Mouse (Mus musculus) layer of hippocampus, postnatal 36 days (tissue): ENCODE measurements around the gene Mcl1. TPM values are rescaled to one million over a fixed set of nuclear protein-coding genes. Genes with fewer than 3 reads are reported as not detected.
"Not testable (repeated sequence)": the region's sequence is repeated elsewhere in the genome, so short reads cannot be mapped to it uniquely, and the experiment has no call there.

Experiments used
- DNase-seq, 2 experiments: peaks; one replicate each; pipeline ENCODE4 v3.0.0; 2022
- total RNA-seq, 2 experiments: library from RNA; stranded (reverse); gene quantifications; 2 replicates each; pipeline ENCODE4 v1.2.3; 2021

The Mcl1 gene
- total RNA-seq, 2 experiments from 2014 or later = 60.8 to 61.3 TPM

GRCm38 (mm10) chr3:95650276-95651032, 8.1 kb upstream of the Mcl1 start:
- DNase-seq = no peak

- no peak for DNase-seq
Observed at GRCm38 (mm10) chr3:95651033-95651373, 7.6 kb upstream of the Mcl1 start.

- DNase-seq = no peak
Observed at GRCm38 (mm10) chr3:95651391-95652203, 7.0 kb upstream of the Mcl1 start.

- no peak for DNase-seq
Observed at GRCm38 (mm10) chr3:95652204-95652811, 6.3 kb upstream of the Mcl1 start.

GRCm38 (mm10) chr3:95652871-95653270, 5.7 kb upstream of the Mcl1 start:
- DNase-seq = no peak

- no peak for DNase-seq
Observed at GRCm38 (mm10) chr3:95653473-95654034, 5.0 kb upstream of the Mcl1 start.

- not testable (repeated sequence) for DNase-seq
Observed at GRCm38 (mm10) chr3:95654371-95654770, 4.2 kb upstream of the Mcl1 start.

- DNase-seq = no peak
Observed at GRCm38 (mm10) chr3:95655437-95655836, 3.2 kb upstream of the Mcl1 start.

GRCm38 (mm10) chr3:95657108-95657507, 1.5 kb upstream of the Mcl1 start:
- DNase-seq = no peak

- DNase-seq = no peak
Observed at GRCm38 (mm10) chr3:95657711-95658110, 877 bp upstream of the Mcl1 start.

- DNase-seq = peak; percentile 62
Observed at GRCm38 (mm10) chr3:95658868-95659712, 502 bp downstream of the Mcl1 start.

GRCm38 (mm10) chr3:95659948-95660347, 1.4 kb downstream of the Mcl1 start:
- no peak for DNase-seq

- DNase-seq = no peak
Observed at GRCm38 (mm10) chr3:95660788-95661478, 2.3 kb downstream of the Mcl1 start.

- DNase-seq = no peak
Observed at GRCm38 (mm10) chr3:95661945-95662715, 3.5 kb downstream of the Mcl1 start.

- DNase-seq = no peak
Observed at GRCm38 (mm10) chr3:95662724-95663449, 4.3 kb downstream of the Mcl1 start.

- DNase-seq = no peak
Observed at GRCm38 (mm10) chr3:95663486-95663885, 4.9 kb downstream of the Mcl1 start.

- DNase-seq = no peak
Observed at GRCm38 (mm10) chr3:95663969-95664608, 5.5 kb downstream of the Mcl1 start.

- DNase-seq = no peak
Observed at GRCm38 (mm10) chr3:95664940-95665352, 6.4 kb downstream of the Mcl1 start.

- no peak for DNase-seq
Observed at GRCm38 (mm10) chr3:95666124-95666844, 7.7 kb downstream of the Mcl1 start.
